ENCODE assay signal across 9 mouse cellular contexts in the genomic region with DNA sequence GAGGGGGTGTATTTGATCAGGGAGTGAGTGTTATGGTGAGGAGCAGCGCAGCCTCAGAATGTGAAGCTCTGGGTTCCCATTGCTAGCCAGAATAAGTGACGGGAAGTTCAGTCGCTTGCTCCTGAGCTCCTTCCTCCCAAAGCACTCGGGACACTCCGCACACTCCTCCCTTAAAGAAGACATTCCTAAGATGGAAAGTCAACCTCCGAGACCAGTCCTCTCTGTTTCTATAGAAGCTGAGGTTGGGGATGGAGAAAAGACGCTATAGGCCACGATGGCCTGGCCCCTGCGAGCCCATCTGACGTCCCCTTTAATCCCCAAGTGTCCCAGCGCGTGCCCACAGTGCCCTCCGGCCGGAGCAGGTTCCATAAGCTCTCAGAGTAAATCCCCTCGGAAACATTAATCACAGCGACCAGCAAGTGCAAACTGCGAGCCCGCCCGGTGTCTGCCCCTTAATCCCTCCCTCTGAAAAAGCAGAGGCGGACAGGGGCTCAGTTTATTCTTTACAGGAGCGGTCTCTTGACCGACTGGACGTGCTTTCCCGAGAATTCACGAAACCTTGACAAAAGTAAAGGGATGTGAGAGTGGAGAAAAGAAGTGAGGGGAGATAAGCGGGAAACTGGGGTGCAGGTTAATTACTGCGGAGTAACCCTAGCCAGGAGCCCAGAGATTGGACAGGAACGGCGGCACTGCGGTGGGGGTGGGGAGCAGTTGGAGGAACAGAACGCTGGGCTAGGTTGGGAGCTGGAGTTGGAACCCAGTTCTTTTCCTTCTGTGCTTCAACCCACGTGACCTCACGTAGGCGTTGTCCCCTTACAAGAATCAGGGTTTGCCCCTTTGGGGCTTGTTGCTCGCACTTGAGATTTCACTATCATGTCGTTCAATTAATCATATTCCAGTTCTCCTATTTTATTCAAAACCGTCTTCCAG. TPM values are rescaled to one million over a fixed set of nuclear protein-coding genes. Genes with fewer than 3 reads are reported as not detected.
A peak's percentile ranks its signal among the peaks of the same experiment; 100 is the strongest.
DNase-seq lines count a peak whose midpoint lies in the region; ATAC-seq lines count a peak whose summit lies in the region.
"Had no signal": no experiment of that assay in that cellular context is flagged by ENCODE, and none has a peak within 500 bp of the region (broad histone marks: within the 10 kb centered on the region; RNA-seq: fewer than 3 reads in every experiment).

No protein-coding gene starts in this region.

- H3K27me3 ChIP-seq in intestine, embryonic 14.5 days (replicated peaks; ENCODE audit: control insufficient read depth, insufficient read depth, low read length): peaks cover 79% of the 10 kb centered on the region
- H3K27me3 ChIP-seq in neural tube, embryonic 14.5 days (ENCODE audit: control insufficient read depth, insufficient read depth, low read length): peaks cover 18% of the 10 kb centered on the region

- peak overlapping the region; percentile 17; the same call in 1 of the 2 replicates for H3K4me3 ChIP-seq in intestine, embryonic 14.5 days (ENCODE audit: low read depth, low read length)
- H3K4me3 ChIP-seq in neural tube, embryonic 14.5 days (ENCODE audit: low read depth, low read length): peak overlapping the region; percentile 41

- no peaks in the 10 kb centered on the region for H3K36me3 ChIP-seq in intestine, embryonic 14.5 days (ENCODE audit: control insufficient read depth, insufficient read depth, low read length)
- H3K36me3 ChIP-seq in neural tube, embryonic 14.5 days (ENCODE audit: control insufficient read depth, insufficient read depth, low read length): no peaks in the 10 kb centered on the region

- ATAC-seq in cerebellum, adult (ENCODE audit: insufficient number of reproducible peaks, low FRiP score, low TSS enrichment): no peak
- ATAC-seq in intestine, embryonic 14.5 days (replicated peaks; ENCODE audit: low FRiP score, low TSS enrichment, low read depth): no peak
- ATAC-seq in neural tube, embryonic 14.5 days (ENCODE audit: low read depth): no peak
- no peak for ATAC-seq in monocyte, adult 5-6 weeks (replicated peaks; ENCODE audit: insufficient number of reproducible peaks, low FRiP score, low TSS enrichment, poor library complexity, severe bottlenecking)
- ATAC-seq in granulocyte monocyte progenitor cell, adult 5-6 weeks (replicated peaks; ENCODE audit: poor library complexity, severe bottlenecking): no peak

- no peaks in the 10 kb centered on the region for H3K9me3 ChIP-seq in intestine, embryonic 14.5 days (ENCODE audit: control insufficient read depth, low read length)
- H3K9me3 ChIP-seq in neural tube, embryonic 14.5 days (ENCODE audit: control insufficient read depth, low read length): no peaks in the 10 kb centered on the region

- peaks cover 18% of the 10 kb centered on the region; the same call in 1 of the 2 replicates for H3K4me1 ChIP-seq in intestine, embryonic 14.5 days (replicated peaks; ENCODE audit: control insufficient read depth, insufficient read depth, low read length)
- H3K4me1 ChIP-seq in neural tube, embryonic 14.5 days (ENCODE audit: control insufficient read depth, insufficient read depth, low read length): peaks cover 28% of the 10 kb centered on the region; the same call in 1 of the 2 replicates

- H3K27ac ChIP-seq in intestine, embryonic 14.5 days (ENCODE audit: low read depth): no peak overlapping the region
- H3K27ac ChIP-seq in neural tube, embryonic 14.5 days (ENCODE audit: low read depth, low read length): no peak overlapping the region

- H3K9ac ChIP-seq in intestine, embryonic 14.5 days (ENCODE audit: low read length): no peak overlapping the region
- H3K9ac ChIP-seq in neural tube, embryonic 14.5 days (replicated peaks; ENCODE audit: low read depth, low read length): no peak overlapping the region; the same call in 1 of the 2 replicates

- WGBS in intestine, embryonic 14.5 days: under 1% methylated on average over 37 of the region's 37 CpGs
- WGBS in neural tube, embryonic 14.5 days: under 1% methylated on average over 37 of the region's 37 CpGs

- peak; percentile 30 for DNase-seq in cerebellum, adult 11-12 months
- peak; percentile 44 to 49 for DNase-seq in right cerebral cortex, postnatal 10 days (ENCODE audit: low spot score in 2 of 2)
- DNase-seq in right cerebral cortex, postnatal 36 days (ENCODE audit: low spot score in 2 of 2): no peak
- peak; percentile 56 for DNase-seq in intestine, embryonic 14.5 days (ENCODE audit: low spot score)

- peak overlapping the region; percentile 59 for H3K4me2 ChIP-seq in intestine, embryonic 14.5 days (ENCODE audit: low read length)
- H3K4me2 ChIP-seq in neural tube, embryonic 14.5 days (ENCODE audit: low read depth, low read length): peak overlapping the region; percentile 65

RNA-seq across cellular contexts. Expression of a gene that starts 1.6 kb away (rescaled TPM):
- polyA plus RNA-seq in intestine, embryonic 14.5 days (2014; fragmentation: Nextera tagmentation; extraction: Ambion mirVana): 0.19 and 0.22 TPM in 2 replicates
- polyA plus RNA-seq in neural tube, embryonic 14.5 days (2014; fragmentation: Nextera tagmentation; extraction: Ambion mirVana): 5.7 and 7.2 TPM in 2 replicates
- 0.19 TPM in 1 of 3 replicates, not detected in the others for total RNA-seq in monocyte, adult 5-6 weeks (2017)
- not detected in 2 replicates for total RNA-seq in granulocyte monocyte progenitor cell, adult 5-6 weeks (2014; fragmentation: Nextera tagmentation)
- not detected in 2 replicates for total RNA-seq in granulocyte monocyte progenitor cell, adult 5-6 weeks (2017)
- total RNA-seq: common myeloid progenitor, adult 5-6 weeks had no signal

Comparison
In these comparisons a context has a peak if more than half of its experiments do, and no peak if none do; other contexts are left out.
1. DNase-seq: peak in cerebellum, adult 11-12 months (single experiment), right cerebral cortex, postnatal 10 days (2 of 2) and intestine, embryonic 14.5 days (single experiment); none in right cerebral cortex, postnatal 36 days (0 of 2).